Mouse (Mus musculus) ES-Bruce4 (cell line): ENCODE results near the gene Car1.

Experiments
- CTCF ChIP-seq: IDR thresholded peaks from one replicate; pipeline ENCODE4 v1.8.1; 2011; ENCODE audit warnings: low read depth, low read length
- POLR2A ChIP-seq: IDR thresholded peaks from one replicate; pipeline ENCODE4 v1.8.1; 2011; ENCODE audit warnings: low read length; ENCODE audit not compliant: insufficient read depth

DNA sequence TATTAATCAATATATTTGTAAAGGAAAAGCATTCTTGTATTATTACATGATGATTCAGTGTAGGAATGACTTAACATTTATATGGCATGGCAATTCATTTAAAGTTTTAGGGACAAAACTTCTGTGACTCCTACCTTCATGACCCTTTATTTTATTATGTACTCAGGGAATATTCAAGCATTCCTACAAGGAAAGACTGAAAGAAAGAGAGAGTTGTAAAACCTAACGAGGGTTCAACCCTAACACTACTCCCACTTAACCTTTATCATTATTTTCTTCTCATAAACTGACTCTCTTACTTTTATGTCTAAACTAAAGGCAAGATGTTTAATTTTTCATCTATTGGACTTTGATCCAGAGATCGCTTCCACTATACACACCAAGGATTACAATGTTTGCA, 28.0 kb downstream of the Car1 start:
- TF ChIP-seq POLR2A = no peak
- no peak for TF ChIP-seq CTCF
